Mouse (Mus musculus) cerebral cortex, adult 2 months (tissue): ENCODE data around the gene Gm21188.

Source experiments
- WGBS: fragments of 180-500 bp; shearing (Covaris S2); methylation state at CpG from one replicate; pipeline ENCODE4 v1.1.7; 2018; 5-methylcytosine and 5-hydroxymethylcytosine counted together

The Gm21188 gene

GRCm38 (mm10) chr13:120052085-120052484 lies at the start of gene Gm21188:
Gm21188 (minus strand) TSS chr13:120052194.

GRCm38 (mm10) chr13:120099327-120099726 lies 47.3 kb upstream of the Gm21188 start:
- no CpG with 5 or more reads among the region's 5 CpGs for WGBS

- WGBS: 3% methylated on average over 7 of the region's 13 CpGs
These were observed 44.9 kb upstream of the Gm21188 start for GRCm38 (mm10) chr13:120096938-120097256.

- WGBS: 2% methylated on average over 25 of the region's 38 CpGs
These were observed 44.4 kb upstream of the Gm21188 start for GRCm38 (mm10) chr13:120096241-120096937.

DNA sequence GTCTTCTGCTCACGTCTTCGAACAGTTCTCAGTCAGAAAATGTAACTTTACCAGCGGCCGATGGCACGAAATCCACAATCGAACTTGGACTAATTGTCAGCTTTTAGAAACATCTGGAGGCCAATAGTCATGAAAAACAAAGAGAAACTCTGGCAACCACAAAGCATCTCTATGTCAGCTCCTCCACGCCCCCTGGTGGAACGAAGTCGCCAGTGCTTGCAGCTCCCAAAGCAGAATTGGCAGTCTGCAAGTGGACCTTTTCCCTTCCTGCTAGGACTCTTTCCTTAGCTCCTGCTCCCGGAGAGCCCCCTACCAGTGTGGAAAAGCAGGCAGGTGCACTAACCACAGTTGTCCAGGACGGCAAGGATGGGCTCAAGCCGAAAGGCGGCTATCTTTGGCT lies 41.0 kb upstream of the Gm21188 start:
- WGBS: no CpG with 5 or more reads among the region's 13 CpGs

DNA sequence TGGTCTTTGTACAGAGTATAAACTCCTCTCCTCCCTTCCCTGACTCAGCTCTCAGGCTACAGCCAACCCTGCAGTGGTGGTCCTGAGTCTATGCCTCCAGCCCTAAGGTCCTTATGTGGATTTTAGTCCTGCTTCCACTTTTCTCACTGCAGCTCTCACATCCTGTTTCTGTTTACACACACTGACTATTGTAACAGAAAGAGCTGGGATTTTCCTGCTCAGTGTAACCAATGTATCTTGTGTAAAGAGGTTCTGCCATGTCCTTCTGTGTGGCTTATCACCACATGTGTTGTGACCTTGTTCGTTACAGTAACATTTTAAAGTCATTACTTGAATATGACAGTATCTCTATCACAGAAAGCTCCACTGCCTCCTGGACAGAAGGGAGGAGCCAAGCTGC lies 27.6 kb upstream of the Gm21188 start:
- WGBS: no CpG with 5 or more reads among the region's 1 CpGs

GRCm38 (mm10) chr13:120070878-120071277 lies 18.9 kb upstream of the Gm21188 start:
- WGBS: no CpG with 5 or more reads among the region's 13 CpGs

GRCm38 (mm10) chr13:120070012-120070598 lies 18.1 kb upstream of the Gm21188 start:
- WGBS: no CpG with 5 or more reads among the region's 12 CpGs

DNA sequence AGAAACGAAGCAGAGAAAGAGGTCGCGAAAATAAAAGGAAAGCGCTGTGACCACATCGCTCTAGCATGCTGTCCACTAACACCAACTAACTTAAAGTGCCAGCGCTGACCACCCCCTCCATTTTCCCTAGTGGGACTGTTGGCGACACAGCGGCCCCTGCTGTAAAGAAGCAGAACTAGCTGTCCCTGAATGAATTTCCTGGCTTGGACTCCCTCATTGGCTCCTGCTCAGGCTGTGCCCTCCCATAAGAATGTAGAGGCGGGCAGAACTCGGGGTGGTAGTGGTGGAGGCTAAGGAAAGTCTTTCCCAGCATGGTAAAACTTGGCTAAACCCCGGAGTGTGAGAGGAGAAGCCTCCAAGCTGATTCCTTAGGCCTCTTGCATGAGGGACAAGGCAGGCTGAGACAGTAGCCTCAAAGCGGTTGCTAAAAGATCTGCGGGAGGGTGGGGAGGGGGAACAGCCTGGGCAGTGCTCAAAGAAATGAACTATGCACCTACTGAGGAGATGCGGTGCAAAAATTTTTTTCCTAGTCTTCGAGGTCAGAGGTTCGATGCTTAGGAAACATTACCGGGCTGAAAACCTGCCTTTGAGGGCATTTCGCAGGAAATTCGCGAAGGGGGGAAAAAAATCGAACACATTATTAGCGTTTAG lies 11.6 kb upstream of the Gm21188 start:
- WGBS: no CpG with 5 or more reads among the region's 22 CpGs

DNA sequence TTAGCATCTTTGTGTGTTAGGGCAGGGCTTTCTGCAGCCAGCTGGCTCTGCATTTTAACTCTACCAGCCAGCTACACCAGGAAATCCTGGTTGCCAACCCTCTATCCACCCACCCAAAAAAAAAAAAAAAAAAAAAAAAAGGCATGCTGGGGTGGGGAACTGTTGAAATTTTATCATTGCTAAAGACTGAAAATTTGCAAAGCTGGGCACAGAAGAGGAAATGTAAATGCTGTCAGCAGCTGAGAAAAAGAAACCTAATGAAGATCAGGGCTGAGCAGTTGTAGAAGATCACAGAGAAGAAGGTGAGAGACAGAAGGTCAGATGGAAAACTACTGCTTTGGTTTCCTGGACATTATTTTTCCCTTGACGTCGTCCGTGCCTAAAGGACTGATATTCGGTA lies 10.9 kb upstream of the Gm21188 start:
- WGBS: no CpG with 5 or more reads among the region's 4 CpGs

GRCm38 (mm10) chr13:120048608-120049007 lies 3.4 kb downstream of the Gm21188 start:
- WGBS: no CpG with 5 or more reads among the region's 5 CpGs

- WGBS: no CpG with 5 or more reads among the region's 2 CpGs
These were observed 3.8 kb downstream of the Gm21188 start for GRCm38 (mm10) chr13:120048186-120048585.

GRCm38 (mm10) chr13:120046422-120047209 lies 5.4 kb downstream of the Gm21188 start:
- WGBS: 2% methylated on average over 9 of the region's 40 CpGs

GRCm38 (mm10) chr13:120041145-120041544 lies 10.8 kb downstream of the Gm21188 start:
- no CpG with 5 or more reads among the region's 1 CpGs for WGBS

DNA sequence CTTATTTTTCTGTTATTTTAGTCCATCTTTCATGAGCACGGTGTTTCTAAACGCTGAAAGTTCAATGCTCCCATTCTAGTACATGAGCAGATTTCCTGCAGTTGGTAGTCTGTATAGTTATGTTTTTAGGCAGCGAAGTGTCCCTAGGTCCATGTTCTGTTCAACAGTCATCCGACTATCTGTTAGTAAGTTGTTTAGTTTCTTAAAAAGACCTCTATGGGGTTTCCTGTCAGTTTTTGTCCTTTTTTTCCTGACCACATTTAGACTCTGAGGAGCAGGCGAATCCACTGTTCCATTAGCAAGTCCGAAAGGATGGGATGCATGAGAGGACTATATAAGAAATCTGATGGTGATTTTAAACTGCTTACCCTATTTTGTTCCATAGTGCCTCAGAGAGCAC lies 14.1 kb downstream of the Gm21188 start:
- WGBS: 4% methylated on average over 6 of the region's 6 CpGs

DNA sequence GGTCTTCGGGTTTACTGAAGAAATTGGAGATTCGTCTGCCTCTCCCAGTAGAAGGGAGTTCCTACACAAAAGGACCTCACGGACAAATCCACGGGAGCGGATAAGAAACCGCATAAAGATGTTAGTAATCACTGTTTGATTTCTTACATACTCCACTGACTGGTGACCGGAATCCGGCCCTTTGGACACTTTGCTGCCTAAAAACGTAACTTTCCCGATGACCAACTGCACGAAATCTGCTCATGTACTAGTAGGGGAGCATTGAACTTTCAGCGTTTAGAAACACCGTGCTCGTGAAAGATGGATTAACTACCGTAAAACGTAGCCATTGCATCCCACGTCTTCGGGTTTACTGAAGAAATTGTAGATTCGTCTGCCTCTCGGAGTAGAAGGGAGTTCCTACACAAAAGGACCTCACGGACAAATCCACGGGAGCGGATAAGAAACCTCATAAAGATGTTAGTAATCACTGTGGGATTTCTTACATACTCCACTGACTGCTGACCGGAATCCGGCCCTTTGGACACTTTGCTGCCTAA lies 15.3 kb downstream of the Gm21188 start:
- WGBS: 2% methylated on average over 25 of the region's 25 CpGs

DNA sequence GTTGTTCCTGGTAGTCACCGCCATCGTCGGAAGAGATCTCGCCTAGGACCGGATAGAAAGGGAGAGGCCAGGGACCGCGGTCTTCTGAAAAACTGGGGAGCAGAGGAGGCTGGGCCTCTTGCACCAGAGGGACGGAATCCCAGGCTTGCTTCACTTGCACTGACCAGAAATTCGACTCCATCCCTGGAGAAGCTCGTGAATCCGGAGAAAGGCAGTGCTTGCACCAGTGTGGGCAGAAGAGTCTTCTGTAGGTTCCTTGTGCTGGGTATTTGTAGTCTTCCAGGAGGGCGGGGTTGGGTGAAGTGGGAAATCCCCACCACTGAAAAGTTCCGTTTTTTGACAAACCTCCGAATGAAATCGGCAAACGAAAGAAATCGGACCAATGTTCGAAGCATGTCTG lies 16.8 kb downstream of the Gm21188 start:
- 2% methylated on average over 11 of the region's 18 CpGs for WGBS

DNA sequence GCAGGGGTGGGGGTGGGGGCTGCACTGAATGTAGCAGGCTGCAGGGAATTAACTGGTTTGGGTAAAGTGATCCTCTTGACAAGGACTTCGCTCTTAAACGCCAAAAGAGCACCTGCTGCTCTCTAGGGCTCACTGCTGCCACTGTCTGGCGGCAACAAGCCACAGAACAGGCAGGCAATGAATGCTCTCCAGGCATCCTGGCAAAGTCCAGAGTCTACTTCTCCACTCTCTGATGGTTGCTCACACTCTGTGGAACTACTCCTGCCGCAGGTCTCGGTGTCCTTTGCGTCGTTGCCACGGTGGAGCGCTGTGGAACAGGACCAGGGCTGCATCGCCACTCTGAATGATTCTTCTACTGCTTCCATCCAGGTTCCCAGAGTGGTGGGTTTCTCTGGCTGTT lies 17.4 kb downstream of the Gm21188 start:
- WGBS: 0% methylated on average over 3 of the region's 10 CpGs

DNA sequence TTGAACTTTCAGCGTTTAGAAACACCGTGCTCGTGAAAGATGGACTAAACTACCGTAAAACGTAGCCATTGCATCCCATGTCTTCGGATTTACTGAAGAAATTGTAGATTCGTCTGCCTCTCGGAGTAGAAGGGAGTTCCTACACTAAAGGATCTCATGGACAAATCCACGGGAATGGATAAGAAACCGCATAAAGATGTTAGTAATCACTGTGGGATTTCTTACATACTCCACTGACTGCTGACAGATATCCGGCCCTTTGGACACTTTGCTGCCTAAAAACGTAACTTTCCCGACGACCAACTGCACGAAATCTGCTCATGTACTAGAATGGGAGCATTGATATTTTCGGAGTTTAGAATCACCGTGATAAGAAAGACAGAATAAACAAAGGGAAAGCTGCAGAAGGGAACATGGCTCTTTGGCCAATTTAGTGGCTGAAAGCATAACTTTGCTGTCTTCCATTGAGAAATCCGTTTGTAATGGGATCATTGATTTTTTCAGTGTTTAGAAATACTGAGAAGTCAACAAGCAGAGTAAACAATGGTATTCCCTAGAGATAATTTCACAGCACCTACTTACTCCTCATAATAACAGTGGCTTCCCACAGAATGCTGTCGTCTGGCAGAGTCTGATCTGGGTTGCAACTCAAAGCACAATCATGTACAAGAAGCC lies 18.3 kb downstream of the Gm21188 start:
- 2% methylated on average over 18 of the region's 19 CpGs for WGBS

DNA sequence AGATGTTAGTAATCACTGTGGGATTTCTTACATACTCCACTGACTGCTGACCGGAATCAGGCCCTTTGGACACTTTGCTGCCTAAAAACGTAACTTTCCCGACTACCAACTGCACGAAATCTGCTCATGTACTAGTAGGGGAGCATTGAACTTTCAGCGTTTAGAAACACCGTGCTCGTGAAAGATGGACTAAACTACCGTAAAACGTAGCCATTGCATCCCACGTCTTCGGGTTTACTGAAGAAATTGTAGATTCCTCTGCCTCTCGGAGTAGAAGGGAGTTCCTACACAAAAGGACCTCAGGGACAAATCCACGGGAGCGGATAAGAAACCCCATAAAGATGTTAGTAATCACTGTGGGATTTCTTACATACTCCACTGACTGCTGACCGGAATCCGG lies 20.3 kb downstream of the Gm21188 start:
- WGBS: 3% methylated on average over 16 of the region's 16 CpGs

GRCm38 (mm10) chr13:120027368-120027767 lies 24.6 kb downstream of the Gm21188 start:
- WGBS: 2% methylated on average over 11 of the region's 11 CpGs

- WGBS: 0% methylated on average over 5 of the region's 17 CpGs
These were observed 25.1 kb downstream of the Gm21188 start, which contains the start of gene Gm36079 for GRCm38 (mm10) chr13:120026911-120027310. Gm36079 (minus strand) TSS chr13:120027011.
